Mouse (Mus musculus) liver, embryonic 14.5 days (tissue): ENCODE results near the gene Cers1.

Experiments
- CTCF ChIP-seq: IDR thresholded peaks from 2 replicates; pipeline ENCODE4 v1.5.1; 2016; ENCODE audit warnings: antibody characterized with exemption, low read depth, control low read depth
- EP300 ChIP-seq: IDR thresholded peaks from 2 replicates; pipeline ENCODE4 v1.6.1; 2016; ENCODE audit warnings: antibody characterized with exemption, low read depth

DNA sequence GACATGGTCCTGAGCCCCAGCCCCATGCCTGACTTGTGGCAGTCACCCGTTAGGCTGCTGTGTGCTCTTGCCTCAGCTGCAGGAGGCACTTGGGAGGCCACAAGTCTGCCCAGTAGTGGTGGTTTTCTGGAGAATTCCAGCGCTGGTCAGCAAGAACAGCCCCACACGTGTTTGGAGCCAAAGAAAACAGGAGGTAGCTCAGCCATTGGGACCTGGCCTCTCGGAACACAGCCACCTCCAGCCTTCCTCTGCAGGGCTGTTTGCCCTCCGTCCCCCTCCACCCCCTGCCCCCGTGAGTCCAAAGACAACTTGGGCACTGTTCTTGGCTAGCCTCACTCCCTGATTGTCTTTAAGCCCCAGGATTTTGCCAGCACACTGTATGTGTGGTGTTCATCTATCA is 56.4 kb downstream of the Cers1 start:
- TF ChIP-seq CTCF, result no peak
- no peak for TF ChIP-seq EP300
